8 mouse cellular contexts compared by ENCODE assay signal in the genomic region with DNA sequence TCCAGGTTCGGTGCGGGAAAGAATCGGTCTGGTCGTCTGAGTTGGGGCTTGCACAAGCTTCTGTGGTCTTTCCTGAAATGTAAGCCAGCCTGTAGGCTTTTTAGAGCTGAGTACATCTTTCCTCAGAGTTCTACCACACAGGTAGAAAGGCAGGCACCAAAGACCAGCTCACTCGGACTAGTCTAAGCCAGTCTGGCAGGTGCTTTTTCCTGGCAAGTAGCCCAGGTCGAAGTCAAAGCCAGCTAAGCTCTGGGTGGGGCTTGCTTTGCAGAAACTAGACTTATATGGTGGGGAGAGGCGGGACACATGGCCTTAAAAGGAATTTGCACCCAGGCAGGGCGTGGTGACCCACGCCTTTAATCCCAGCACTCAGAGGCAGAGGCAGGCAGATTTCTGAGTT. TPM values are rescaled to one million over a fixed set of nuclear protein-coding genes. Genes with fewer than 3 reads are reported as not detected.
DNase-seq lines count a peak whose midpoint lies in the region; ATAC-seq and TF ChIP-seq lines count a peak whose summit lies in the region.
"Not testable (repeated sequence)": the region's sequence is repeated elsewhere in the genome, so short reads cannot be mapped to it uniquely, and the experiment has no call there.

No protein-coding gene starts in this region.

- 32% methylated on average over 4 of the region's 9 CpGs for WGBS in cerebellum, adult 2 months
- 45% methylated on average over 4 of the region's 9 CpGs for WGBS in forebrain, embryonic 15.5 days
- WGBS in hindbrain, embryonic 13.5 days: 39% methylated on average over 4 of the region's 9 CpGs
- 51% methylated on average over 4 of the region's 9 CpGs for WGBS in kidney, embryonic 14.5 days
- WGBS in liver, embryonic 12.5 days (ENCODE audit: insufficient replicate concordance): 21% methylated on average over 4 of the region's 9 CpGs
- WGBS in stomach, embryonic 14.5 days: 47% methylated on average over 4 of the region's 9 CpGs

- H3K27me3 ChIP-seq in cerebellum, adult 2 months (ENCODE audit: control insufficient read depth, insufficient read depth, low read length); forebrain, embryonic 15.5 days; hindbrain, embryonic 13.5 days; kidney, embryonic 14.5 days (ENCODE audit: control insufficient read depth, insufficient read depth, low read length); stomach, embryonic 14.5 days (ENCODE audit: control insufficient read depth, insufficient read depth, low read length): not testable (repeated sequence)
- peaks cover 32% of the 10 kb centered on the region for H3K27me3 ChIP-seq in liver, embryonic 12.5 days (replicated peaks)

- not testable (repeated sequence) for TF ChIP-seq CTCF in cerebellum, adult 2 months (IDR thresholded peaks at IDR 0.05; ENCODE audit: borderline replicate concordance, insufficient read depth, low read depth, low read length)

- H3K4me2 ChIP-seq in forebrain, embryonic 15.5 days (replicated peaks); kidney, embryonic 14.5 days (replicated peaks; ENCODE audit: low read depth, low read length); stomach, embryonic 14.5 days (replicated peaks; ENCODE audit: low read depth, low read length): not testable (repeated sequence)
- H3K4me2 ChIP-seq in hindbrain, embryonic 13.5 days: peak overlapping the region; percentile 29; the same call in 1 of the 2 replicates
- H3K4me2 ChIP-seq in liver, embryonic 12.5 days: 0 out of 2 replicates have a peak overlapping the region, but pooled peaks have one; percentile 37

- H3K9ac ChIP-seq in forebrain, embryonic 15.5 days (replicated peaks); hindbrain, embryonic 13.5 days; kidney, embryonic 14.5 days (ENCODE audit: low read depth, low read length); liver, embryonic 12.5 days; stomach, embryonic 14.5 days (replicated peaks; ENCODE audit: low read depth, low read length): not testable (repeated sequence)

- not testable (repeated sequence) for H3K27ac ChIP-seq in cerebellum, adult 2 months (ENCODE audit: insufficient read depth, low read length); forebrain, embryonic 15.5 days (replicated peaks); hindbrain, embryonic 13.5 days; kidney, embryonic 14.5 days (ENCODE audit: low read depth, low read length); liver, embryonic 12.5 days; stomach, embryonic 14.5 days (ENCODE audit: low read length)

- peak; percentile 40 for ATAC-seq in CD4-positive, CD25-positive, alpha-beta regulatory T cell, adult 4 months
- peak; percentile 65 for ATAC-seq in forebrain, embryonic 15.5 days (replicated peaks)
- peak; percentile 47 for ATAC-seq in hindbrain, embryonic 13.5 days (ENCODE audit: low FRiP score)
- ATAC-seq in kidney, embryonic 14.5 days (ENCODE audit: low FRiP score, low TSS enrichment): peak; percentile 50; the same call in 1 of the 2 replicates
- ATAC-seq in liver, embryonic 12.5 days: peak; percentile 80
- peak; percentile 56 for ATAC-seq in megakaryocyte progenitor cell, adult 5-6 weeks (replicated peaks; ENCODE audit: poor library complexity)
- peak; percentile 82 for ATAC-seq in stomach, embryonic 14.5 days (ENCODE audit: insufficient number of reproducible peaks, insufficient read depth, low FRiP score, low read depth)

- not testable (repeated sequence) for H3K4me3 ChIP-seq in cerebellum, adult 2 months (replicated peaks; ENCODE audit: insufficient read depth, low read depth, low read length); forebrain, embryonic 15.5 days; hindbrain, embryonic 13.5 days; kidney, embryonic 14.5 days (ENCODE audit: low read length); liver, embryonic 12.5 days; stomach, embryonic 14.5 days (ENCODE audit: low read depth, low read length)

- not testable (repeated sequence) for H3K36me3 ChIP-seq in forebrain, embryonic 15.5 days; hindbrain, embryonic 13.5 days; kidney, embryonic 14.5 days (ENCODE audit: control insufficient read depth, insufficient read depth, low read length); liver, embryonic 12.5 days; stomach, embryonic 14.5 days (ENCODE audit: control insufficient read depth, insufficient read depth, low read length)

- H3K4me1 ChIP-seq in cerebellum, adult 2 months (ENCODE audit: control insufficient read depth, insufficient read depth, low read length); forebrain, embryonic 15.5 days; hindbrain, embryonic 13.5 days (replicated peaks); kidney, embryonic 14.5 days (ENCODE audit: control insufficient read depth, insufficient read depth, low read length); stomach, embryonic 14.5 days (ENCODE audit: control insufficient read depth, insufficient read depth, low read length): not testable (repeated sequence)
- H3K4me1 ChIP-seq in liver, embryonic 12.5 days: peaks cover 11% of the 10 kb centered on the region; the same call in 1 of the 2 replicates

- not testable (repeated sequence) for TF ChIP-seq POLR2A in cerebellum, adult 2 months (IDR thresholded peaks at IDR 0.05; ENCODE audit: borderline replicate concordance, insufficient read depth, low read length)

- DNase-seq in cerebellum, adult 2 months: peak; percentile 18 to 38

- H3K9me3 ChIP-seq in forebrain, embryonic 15.5 days; hindbrain, embryonic 13.5 days; kidney, embryonic 14.5 days (ENCODE audit: control insufficient read depth, low read length); liver, embryonic 12.5 days (replicated peaks); stomach, embryonic 14.5 days (ENCODE audit: control insufficient read depth, low read depth, low read length): not testable (repeated sequence)

RNA-seq across cellular contexts. Expression of a gene that starts 27.9 kb away (rescaled TPM):
- polyA plus RNA-seq in CD4-positive, CD25-positive, alpha-beta regulatory T cell, adult 4 months (2017; shearing (Covaris generic)): under 1 TPM in 1 of 2 experiments, not detected in 1; 0.26 TPM
- 5.3 and 5.7 TPM in 2 replicates for polyA plus RNA-seq in cerebellum, adult 2 months (2012; rRNA removed)
- polyA plus RNA-seq in forebrain, embryonic 15.5 days (2015; fragmentation: Nextera tagmentation; extraction: Ambion mirVana): 4.8 and 5.8 TPM in 2 replicates
- 7.4 and 7.6 TPM in 2 replicates for polyA plus RNA-seq in hindbrain, embryonic 13.5 days (2015; fragmentation: Nextera tagmentation; extraction: Ambion mirVana)
- 7.4 and 14.2 TPM in 2 replicates for polyA plus RNA-seq in kidney, embryonic 14.5 days (2014; fragmentation: Nextera tagmentation; extraction: Ambion mirVana)
- 8.7 and 9.2 TPM in 2 replicates for polyA plus RNA-seq in liver, embryonic 12.5 days (2016; fragmentation: Nextera tagmentation; extraction: Ambion mirVana)
- total RNA-seq in megakaryocyte progenitor cell, adult 5-6 weeks (2015): not detected in 2 replicates
- total RNA-seq in megakaryocyte progenitor cell, adult 5-6 weeks (2017): not detected in 2 replicates
- 31.9 and 35.2 TPM in 2 replicates for polyA plus RNA-seq in stomach, embryonic 14.5 days (2014; fragmentation: Nextera tagmentation; extraction: Ambion mirVana)
